Mouse (Mus musculus): ENCODE data around the gene Glt28d2.

GRCm38 (mm10) chr3:85854143-85854542 lies 33.2 kb downstream of the Glt28d2 start:
- TF ChIP-seq CTCF (IDR thresholded peaks at IDR 0.05; ENCODE audit: low read depth, low read length) (no peak), GATA1 (IDR thresholded peaks at IDR 0.05; ENCODE audit: borderline replicate concordance, low read length) (no peak), TAL1 (conservative IDR thresholded peaks at IDR 0.05; ENCODE audit: low read depth, low read length) (no peak), GATA2 (IDR thresholded peaks at IDR 0.05; ENCODE audit: borderline replicate concordance, low read depth, low read length) (no peak)
